Mouse (Mus musculus) common myeloid progenitor, adult 5-6 weeks (primary cell): ENCODE measurements at regions not wholly inside any gene's neighbourhood (a gene's known extent, or its start where the extent isn't known, plus 50 kb on each side); places are given as distances from the start of the nearest gene placed in this dataset.

Source experiments
- ATAC-seq: replicated peaks from 2 replicates; pipeline ENCODE4 v1.8.0; 2016; ENCODE audit warnings: low read depth, mild to moderate bottlenecking, moderate TSS enrichment, inconsistent platforms; ENCODE audit not compliant: poor library complexity, severe bottlenecking

DNA sequence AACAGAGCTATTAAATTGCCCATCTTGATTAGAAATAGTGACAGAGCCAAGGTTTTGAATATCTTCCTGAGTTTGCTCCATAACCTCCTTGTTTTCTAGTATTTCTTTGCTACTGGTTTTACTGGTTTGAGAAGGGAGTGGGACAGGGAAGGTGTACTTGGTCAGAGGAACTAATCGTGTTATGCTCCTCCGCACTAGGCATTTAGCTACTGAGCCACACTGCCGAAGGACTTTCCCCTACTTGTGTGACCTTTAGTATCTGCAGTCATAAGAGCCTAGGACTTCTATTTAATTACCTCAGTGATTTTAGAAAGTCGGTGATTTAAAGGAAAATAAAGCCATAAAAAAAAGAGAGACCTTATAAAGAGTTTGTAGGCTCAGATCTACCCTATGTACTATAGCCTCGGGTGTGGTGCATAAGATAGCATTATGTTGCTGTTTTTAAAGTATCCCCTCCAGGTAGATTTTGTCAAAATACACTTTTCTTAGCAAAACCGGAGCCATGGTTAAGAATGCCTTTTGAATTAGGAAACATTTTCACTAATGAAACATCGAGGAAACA, 158.5 kb upstream of the Dpt start:
- no peak for ATAC-seq

DNA sequence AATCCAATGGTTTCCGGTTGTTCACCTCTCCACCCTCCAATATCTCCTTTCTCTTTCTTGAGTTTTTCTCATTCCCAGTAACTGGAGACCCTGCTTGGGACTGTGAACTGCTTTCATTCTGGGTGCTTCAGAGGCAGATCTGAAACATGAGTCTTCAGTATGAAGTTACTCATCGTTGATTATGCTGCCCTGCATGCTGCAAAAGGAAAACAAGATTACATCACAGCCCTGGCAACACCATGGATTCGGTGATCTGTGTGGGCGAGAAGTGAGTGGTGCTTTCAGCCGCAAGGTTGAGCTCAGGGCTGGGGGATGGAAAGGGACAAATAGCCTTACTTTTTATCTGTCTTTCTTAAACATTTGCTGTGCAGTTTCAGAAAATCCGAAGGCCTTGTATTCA, 164.8 kb upstream of the Dpt start:
- no peak for ATAC-seq

DNA sequence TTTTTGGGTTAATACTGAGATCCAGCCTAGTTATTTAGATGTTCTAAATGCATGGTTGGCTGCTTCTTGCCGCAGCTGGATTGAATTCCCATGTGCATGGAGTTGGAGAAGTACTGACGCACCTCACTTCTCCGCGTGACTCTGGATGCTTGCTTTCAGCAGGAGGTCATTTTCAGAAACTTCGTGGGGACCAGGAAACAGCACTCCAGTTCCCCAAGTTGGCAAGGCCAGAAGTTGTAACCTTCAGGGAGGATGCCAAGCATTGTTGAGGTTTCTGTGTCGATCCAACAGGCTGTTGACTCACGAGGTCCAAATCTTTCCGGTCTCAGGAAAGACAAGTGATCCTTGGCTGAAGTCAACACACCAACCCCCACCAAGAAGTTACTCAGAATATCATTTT, 167.6 kb upstream of the Dpt start:
- ATAC-seq, result no peak

DNA sequence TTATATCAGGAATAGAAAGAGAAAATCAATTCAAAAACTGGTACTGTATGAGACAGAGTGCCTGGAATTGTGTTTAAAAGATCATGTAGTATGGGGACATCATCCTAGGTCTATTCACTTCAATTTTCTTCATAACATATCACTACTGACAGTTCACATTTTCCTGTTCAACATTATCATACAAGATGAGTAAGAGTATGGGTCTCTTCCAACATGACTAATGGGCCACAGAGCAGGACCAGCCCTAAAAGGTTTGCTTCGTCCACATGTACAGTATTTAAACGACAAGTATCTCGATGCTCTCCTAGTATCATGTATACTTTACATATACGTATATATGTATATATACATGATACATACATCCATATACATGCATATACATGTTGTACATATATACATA, 164.8 kb upstream of the Atp1b1 start:
- ATAC-seq, result no peak

DNA sequence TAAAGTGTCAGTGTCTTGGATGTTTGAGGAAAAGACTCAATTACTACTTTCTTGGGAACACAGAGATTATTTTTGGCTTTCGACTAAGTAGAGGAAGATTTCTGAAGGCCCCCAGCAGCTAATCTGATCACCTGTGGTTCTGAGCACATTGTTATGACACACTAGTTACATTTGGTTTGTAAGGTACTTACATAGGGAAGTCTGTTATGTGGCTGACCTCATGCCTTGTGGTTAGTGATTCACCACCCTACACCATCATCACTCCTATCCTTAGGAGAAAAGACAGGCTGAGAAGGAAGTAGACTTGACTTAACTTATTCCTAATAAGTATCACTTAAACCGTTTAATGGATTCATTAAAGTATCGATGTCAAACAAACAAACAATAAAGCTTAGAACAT, 164.3 kb upstream of the Atp1b1 start:
- ATAC-seq, result no peak

DNA sequence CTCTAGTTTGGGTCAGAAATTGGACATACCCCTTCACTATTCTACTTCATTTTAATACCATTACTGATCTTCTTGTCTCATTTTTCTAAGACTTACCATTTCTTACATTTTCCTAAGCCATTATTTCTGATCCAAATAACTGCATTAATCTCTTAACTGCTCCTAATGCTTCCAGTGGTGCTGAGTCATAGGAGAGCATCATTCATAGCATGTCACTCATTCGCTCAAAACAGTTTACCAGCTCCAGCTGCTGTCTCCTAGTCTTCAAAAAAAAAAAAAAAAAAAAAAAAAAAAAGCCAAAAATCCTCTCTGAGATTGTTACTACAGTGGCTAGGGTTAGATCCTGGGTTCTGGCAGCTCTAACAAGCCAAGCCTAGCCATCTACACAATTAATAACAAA, 162.0 kb upstream of the Atp1b1 start:
- no peak for ATAC-seq

DNA sequence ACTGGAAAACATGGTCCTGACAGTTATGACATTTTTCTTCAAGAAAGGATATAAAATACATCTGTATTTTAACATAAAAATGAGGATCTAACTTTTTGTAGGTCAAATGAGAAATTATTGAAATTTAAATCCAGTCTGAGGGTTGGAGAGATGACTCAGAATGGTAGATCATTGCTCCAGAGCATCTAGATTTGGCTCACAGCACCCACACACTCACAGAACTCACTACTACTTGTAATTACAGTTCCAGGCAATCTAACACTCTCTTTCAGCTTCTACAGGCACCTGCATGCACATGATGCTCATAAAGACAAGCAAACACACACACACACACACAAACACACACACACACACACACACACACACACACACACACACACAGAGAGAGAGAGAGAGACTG, 159.7 kb upstream of the Atp1b1 start:
- ATAC-seq, result no peak

DNA sequence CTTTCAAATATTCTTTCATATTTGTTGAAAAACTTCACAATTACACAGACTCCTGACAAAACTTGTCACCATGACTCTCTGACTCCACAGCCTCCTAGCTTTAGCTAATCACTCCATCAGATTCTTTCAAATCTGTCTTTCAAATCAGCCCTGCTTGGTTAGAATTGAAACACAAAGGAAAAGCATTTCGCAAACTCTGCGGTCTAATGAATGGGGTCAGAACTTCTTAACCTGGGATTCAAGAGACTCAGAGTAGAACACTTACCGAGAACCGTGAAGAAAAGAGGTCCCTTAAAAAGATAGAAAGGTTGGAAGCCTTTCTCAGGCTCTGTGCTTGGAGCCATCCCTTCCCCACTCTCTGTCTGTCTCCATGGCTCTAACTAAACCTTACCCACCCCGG, 148.9 kb upstream of the Atp1b1 start:
- no peak for ATAC-seq

GRCm38 (mm10) chr1:164606141-164606754, 148.1 kb upstream of the Atp1b1 start:
- no peak for ATAC-seq

DNA sequence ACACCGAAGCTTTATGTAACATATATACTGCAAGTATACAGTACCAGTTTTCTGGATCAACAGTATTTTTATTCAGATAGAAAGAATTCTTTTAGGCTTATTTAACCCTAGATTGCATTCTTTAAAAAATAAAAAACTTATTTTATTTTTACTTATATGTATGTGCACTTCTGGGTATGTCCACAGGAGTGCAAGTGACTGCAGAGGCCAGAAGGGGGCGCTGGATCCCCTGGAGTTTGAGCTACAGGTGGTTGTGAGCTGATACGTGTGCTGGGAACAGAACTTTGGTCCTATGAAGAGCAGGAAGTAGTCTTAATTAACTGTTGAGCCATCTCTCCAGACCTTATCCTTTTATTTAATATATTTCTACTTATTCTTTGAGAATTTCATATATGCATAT, 145.3 kb upstream of the Atp1b1 start:
- no peak for ATAC-seq

- ATAC-seq, result peak; percentile 22; the same call in 1 of the 2 replicates
Measured at GRCm38 (mm10) chr1:164602568-164602967, 144.4 kb upstream of the Atp1b1 start.

- no peak for ATAC-seq
Measured at GRCm38 (mm10) chr1:164590205-164590613, 132.1 kb upstream of the Atp1b1 start.

DNA sequence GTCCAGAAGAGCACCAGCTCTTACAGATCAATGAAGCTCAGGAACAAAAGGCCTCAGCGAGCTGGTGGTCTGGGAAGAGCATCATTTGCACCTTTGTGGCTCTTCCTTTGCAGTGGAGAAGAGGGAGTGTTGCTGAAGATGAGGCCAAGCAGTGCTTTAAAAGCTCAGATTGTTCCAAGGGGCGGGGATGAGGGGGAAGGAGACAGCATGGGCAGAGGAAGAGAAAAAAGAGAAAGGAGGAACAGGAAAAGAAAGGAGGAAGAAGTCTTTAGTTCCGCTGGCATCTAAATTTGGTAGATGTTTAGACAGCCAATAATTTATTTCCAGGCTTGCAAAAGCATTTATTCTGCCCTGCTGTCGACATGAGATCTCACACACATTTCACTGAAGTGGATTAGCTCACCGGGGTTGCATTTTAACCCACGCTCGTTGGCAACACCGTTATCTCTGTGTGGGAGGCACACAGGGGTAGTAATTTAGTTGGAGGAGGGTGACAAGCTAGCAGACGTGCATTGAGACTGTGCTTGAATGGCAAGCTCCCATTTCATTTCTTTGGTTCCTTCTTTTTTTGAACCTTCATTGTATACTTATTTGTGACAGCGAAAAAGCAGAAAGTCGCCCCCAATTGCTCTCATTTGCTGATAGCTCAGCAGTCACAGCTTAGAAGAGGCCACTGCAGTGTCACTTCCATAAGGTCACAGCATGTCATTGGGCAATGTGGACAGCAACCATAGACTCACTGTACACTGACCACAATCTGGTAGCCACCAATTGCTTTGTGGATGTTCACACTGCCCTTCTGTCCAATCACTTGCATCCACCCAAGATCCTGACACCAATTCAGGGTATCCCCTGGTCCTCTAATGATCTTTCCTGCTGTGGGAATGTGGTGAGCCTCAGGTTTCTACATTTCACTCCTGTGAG, 128.2 kb upstream of the Atp1b1 start:
- peak; percentile 39; the same call in 1 of the 2 replicates for ATAC-seq

DNA sequence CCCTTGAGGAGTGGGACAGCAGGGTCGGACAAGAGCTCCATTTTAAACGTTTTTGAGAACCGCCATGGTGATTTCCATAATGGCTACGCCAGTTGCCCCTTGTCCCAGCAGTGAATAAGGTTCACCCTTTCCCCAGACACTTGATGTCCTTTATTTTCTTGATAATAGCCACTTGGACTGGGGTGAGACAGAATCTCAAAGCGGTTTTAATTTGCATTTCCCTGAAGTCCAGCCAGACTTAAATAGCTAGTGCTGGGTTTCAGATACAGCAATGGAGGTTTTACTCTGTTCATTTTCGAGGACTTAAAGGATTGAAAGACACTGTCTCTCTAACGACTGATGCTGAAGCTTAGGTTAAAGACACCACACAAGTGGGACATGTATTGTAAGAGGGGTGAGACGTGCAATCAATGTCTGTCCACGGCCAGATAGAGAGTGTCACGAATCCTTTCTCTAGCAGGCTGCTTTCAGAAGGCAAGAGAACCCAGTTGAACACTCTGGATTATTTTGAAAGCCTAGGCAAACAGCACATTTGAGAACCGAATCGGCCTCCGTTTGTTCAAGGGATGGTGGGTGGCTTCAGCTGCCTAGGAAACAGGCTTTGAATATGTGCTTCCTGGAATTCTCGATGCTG, 118.8 kb upstream of the Atp1b1 start:
- ATAC-seq, result no peak

GRCm38 (mm10) chr1:164573639-164574038, 115.5 kb upstream of the Atp1b1 start:
- no peak for ATAC-seq

- no peak for ATAC-seq
Measured at GRCm38 (mm10) chr1:164572183-164572582, 114.0 kb upstream of the Atp1b1 start.

DNA sequence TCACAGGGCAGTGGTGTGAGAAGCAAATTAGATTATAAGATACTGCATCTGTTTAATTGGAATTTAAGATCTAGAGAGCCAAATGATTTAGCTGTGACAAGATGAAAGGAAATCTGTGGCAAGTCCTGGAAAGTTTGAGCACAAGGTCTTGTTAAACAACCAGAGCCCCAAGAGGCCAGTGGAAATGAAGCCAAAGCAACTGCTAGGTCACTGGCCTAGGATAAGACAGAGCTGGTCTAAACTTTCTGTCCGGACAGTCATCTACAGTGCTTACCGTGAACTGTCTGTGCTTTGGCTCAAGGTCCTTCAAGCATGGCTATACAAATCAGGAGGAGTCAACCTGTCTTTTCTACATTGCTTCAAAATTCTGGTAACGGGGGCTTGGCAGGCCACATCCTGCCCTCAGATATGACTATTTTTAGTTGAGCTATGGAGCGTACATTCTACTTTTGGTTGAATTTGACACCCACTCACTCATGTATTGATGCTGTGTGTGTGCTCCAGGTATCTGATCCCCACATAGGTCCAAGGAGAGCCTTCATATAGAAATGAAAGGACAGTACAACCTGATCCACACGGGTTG, 113.4 kb upstream of the Atp1b1 start:
- no peak for ATAC-seq

- peak; percentile 94 for ATAC-seq
Measured at GRCm38 (mm10) chr1:164564847-164565246, 106.7 kb upstream of the Atp1b1 start.

DNA sequence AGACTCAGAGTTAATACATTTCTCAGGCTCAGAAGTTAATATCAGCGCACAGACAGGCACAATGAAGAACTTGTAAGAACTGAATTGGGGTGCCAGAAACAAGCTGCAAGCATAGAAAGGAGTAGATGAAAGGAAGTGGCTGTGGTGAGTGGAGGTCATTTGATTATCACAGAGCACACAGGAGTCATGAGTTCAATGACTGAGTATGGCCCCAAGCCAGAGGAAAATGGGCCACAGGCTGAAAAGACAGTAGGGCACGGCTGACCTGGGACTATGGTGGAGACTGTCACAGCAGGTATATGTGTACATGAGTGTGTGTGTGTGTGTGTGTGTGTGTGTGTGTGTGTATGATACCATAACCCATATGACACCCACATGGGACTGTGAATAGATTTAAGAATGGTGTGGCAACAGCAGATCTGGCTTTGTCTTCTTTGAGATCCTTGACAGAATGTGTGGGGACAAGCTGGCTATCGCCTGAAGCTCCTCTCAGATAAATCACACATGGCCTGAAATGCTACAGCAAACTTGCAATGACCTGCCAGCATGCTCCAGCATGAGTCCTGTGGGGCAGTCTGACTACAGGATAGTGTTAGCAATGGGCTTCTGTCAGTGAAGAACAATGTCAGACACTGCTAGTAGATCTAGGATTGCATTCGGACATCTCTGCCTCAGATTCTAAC, 101.5 kb upstream of the Atp1b1 start:
- ATAC-seq, result no peak

DNA sequence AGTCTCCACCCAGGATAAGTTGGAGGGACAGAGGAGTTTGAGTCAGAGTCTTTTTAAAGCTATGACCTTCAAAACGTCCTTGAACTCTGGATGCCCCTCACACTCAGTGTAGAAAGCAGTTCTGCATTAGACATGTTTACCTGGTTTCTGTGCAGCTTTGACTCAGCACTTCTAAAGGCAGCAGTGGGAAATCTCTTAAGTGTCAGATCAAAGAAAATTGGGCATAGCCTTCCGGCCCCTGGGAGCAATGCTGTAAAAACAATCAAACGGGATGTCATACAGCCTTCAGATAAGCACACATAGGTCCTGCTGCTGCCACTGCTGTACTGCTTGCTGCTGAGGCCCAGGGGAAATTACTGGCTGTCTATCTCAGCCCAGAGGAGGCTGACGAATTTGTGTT, 94.5 kb upstream of the Atp1b1 start:
- ATAC-seq, result no peak
